Mouse (Mus musculus): Measurements from ENCODE around the gene Setdb2. TPM values are rescaled to one million over a fixed set of nuclear protein-coding genes. Genes with fewer than 3 reads are reported as not detected.

Setdb2 gene
- polyA plus RNA-seq, 1 experiment from 2014 or later = 10.1 TPM

- ATAC-seq (ENCODE audit: insufficient number of reproducible peaks, insufficient read depth, low FRiP score, low TSS enrichment, low read depth) = no peak
- Histone ChIP-seq H3K36me3 (no peaks in the 10 kb centered on the region), H3K4me1 (no peaks in the 10 kb centered on the region), H3K27ac (no peak overlapping the region), H3K9ac (no peak overlapping the region), H3K4me2 (no peak overlapping the region), H3K4me3 (no peak overlapping the region), H3K27me3 (no peaks in the 10 kb centered on the region), H3K9me3 (no peaks in the 10 kb centered on the region)
- WGBS = 76% methylated on average over 8 of the region's 8 CpGs
Measured at GRCm38 (mm10) chr14:59366386-59367105, 74.1 kb downstream of the Setdb2 start.

GRCm38 (mm10) chr14:59365244-59365644, 75.4 kb downstream of the Setdb2 start, which contains the start of gene Phf11d:
TSS of gene Phf11d (minus strand) at chr14:59365470.
- H3K4me2 ChIP-seq = no peak within 1 kb of the TSS
- H3K9me3 ChIP-seq = no peaks in the 10 kb centered on the region
- H3K36me3 ChIP-seq = no peaks in the 10 kb centered on the region
- H3K4me3 ChIP-seq = no peak within 1 kb of the TSS
- H3K9ac ChIP-seq = no peak within 1 kb of the TSS
- H3K27ac ChIP-seq = 0 out of 2 replicates have a peak within 1 kb of the TSS, but pooled peaks have one; percentile 44
- WGBS = 70% methylated on average over 6 of the region's 6 CpGs
- ATAC-seq (ENCODE audit: insufficient number of reproducible peaks, insufficient read depth, low FRiP score, low TSS enrichment, low read depth) = no peak
- H3K27me3 ChIP-seq = no peaks in the 10 kb centered on the region
- no peaks in the 10 kb centered on the region for H3K4me1 ChIP-seq

Other genes with a start within 250 kb of the Setdb2 start
- gene Rcbtb1, start 239.7 kb downstream of the Setdb2 start, polyA plus RNA-seq (2015; fragmentation: Nextera tagmentation; extraction: Ambion mirVana) = 71.8 and 78.0 TPM in 2 replicates
- not detected in 2 replicates for gene Gm6904, start 180.7 kb downstream of the Setdb2 start, polyA plus RNA-seq (2015; fragmentation: Nextera tagmentation; extraction: Ambion mirVana)
- gene Phf11a, start 143.4 kb downstream of the Setdb2 start, polyA plus RNA-seq (2015; fragmentation: Nextera tagmentation; extraction: Ambion mirVana) = not detected in 2 replicates
- gene Phf11b, start 99.5 kb downstream of the Setdb2 start, polyA plus RNA-seq (2015; fragmentation: Nextera tagmentation; extraction: Ambion mirVana) = 0.32 and 0.37 TPM in 2 replicates
- 0.58 and 0.65 TPM in 2 replicates for gene Phf11d, start 75.4 kb downstream of the Setdb2 start, polyA plus RNA-seq (2015; fragmentation: Nextera tagmentation; extraction: Ambion mirVana)
- 0.55 and 0.63 TPM in 2 replicates for gene Phf11c, start 45.5 kb downstream of the Setdb2 start, polyA plus RNA-seq (2015; fragmentation: Nextera tagmentation; extraction: Ambion mirVana)
- 39.8 and 40.8 TPM in 2 replicates for gene Cab39l, start 88 bp upstream of the Setdb2 start, polyA plus RNA-seq (2015; fragmentation: Nextera tagmentation; extraction: Ambion mirVana)
- gene Cdadc1, start 157.1 kb upstream of the Setdb2 start, polyA plus RNA-seq (2015; fragmentation: Nextera tagmentation; extraction: Ambion mirVana) = 29.5 and 38.6 TPM in 2 replicates
- gene Shisa2, start 184.4 kb upstream of the Setdb2 start, polyA plus RNA-seq (2015; fragmentation: Nextera tagmentation; extraction: Ambion mirVana) = 9.4 and 10.0 TPM in 2 replicates